Mouse (Mus musculus) stomach, postnatal 0 days (tissue): ENCODE measurements at regions not wholly inside any gene's neighbourhood (a gene's known extent, or its start where the extent isn't known, plus 50 kb on each side); places are given as distances from the start of the nearest gene placed in this dataset.
"Not testable (repeated sequence)": the region's sequence is repeated elsewhere in the genome, so short reads cannot be mapped to it uniquely, and the experiment has no call there.

Experiments
- ATAC-seq: fragments of 200-750 bp; cut with Nextera tagmentation; 2 replicates; pipeline ENCODE4 v1.8.0; 2017; ENCODE audit not compliant: low FRiP score, low TSS enrichment
- DNase-seq: peaks from one replicate; pipeline ENCODE4 v3.0.0-alpha.2; 2016; ENCODE audit warnings: low spot score
- H3K27ac ChIP-seq: fragments of 300-500 bp; sonication (generic); replicated peaks from 2 replicates; pipeline ENCODE4 v1.5.1; 2014; ENCODE audit warnings: mild to moderate bottlenecking, control low read depth
- H3K27me3 ChIP-seq: fragments of 300-500 bp; sonication (generic); 2 replicates; pipeline ENCODE4 v1.6.1; 2014; ENCODE audit warnings: low read length; ENCODE audit not compliant: control insufficient read depth, insufficient read depth
- H3K36me3 ChIP-seq: fragments of 300-500 bp; sonication (generic); 2 replicates; pipeline ENCODE4 v1.6.1; 2014; ENCODE audit warnings: low read length, mixed read lengths; ENCODE audit not compliant: control insufficient read depth, insufficient read depth
- H3K4me1 ChIP-seq: fragments of 300-500 bp; sonication (generic); replicated peaks from 2 replicates; pipeline ENCODE4 v1.6.1; 2014; ENCODE audit warnings: antibody characterized with exemption; ENCODE audit not compliant: control insufficient read depth, insufficient read depth
- H3K4me2 ChIP-seq: fragments of 300-500 bp; sonication (generic); replicated peaks from 2 replicates; pipeline ENCODE4 v1.6.1; 2014; ENCODE audit warnings: low read depth, mild to moderate bottlenecking, control low read depth, moderate library complexity
- H3K4me3 ChIP-seq: fragments of 300-500 bp; sonication (generic); 2 replicates; pipeline ENCODE4 v1.5.1; 2014; ENCODE audit warnings: low read depth, low read length, control low read depth
- H3K9ac ChIP-seq: fragments of 300-500 bp; sonication (generic); 2 replicates; pipeline ENCODE4 v1.6.1; 2014; ENCODE audit warnings: mild to moderate bottlenecking, low read length, control low read depth, mixed read lengths
- H3K9me3 ChIP-seq: fragments of 300-500 bp; sonication (generic); 2 replicates; pipeline ENCODE4 v1.6.1; 2016; ENCODE audit warnings: low read length; ENCODE audit not compliant: control insufficient read depth
- CTCF ChIP-seq: IDR thresholded peaks from 2 replicates; pipeline ENCODE4 v1.5.1; 2016; ENCODE audit warnings: antibody characterized with exemption, low read depth, mild to moderate bottlenecking, moderate library complexity
- EP300 ChIP-seq: optimal IDR thresholded peaks from 2 replicates; pipeline ENCODE3; 2016; ENCODE audit warnings: antibody characterized with exemption
- WGBS: fragments of 180-500 bp; shearing (Covaris S2); extraction: QIAGEN DNeasy Blood & Tissue Kit; methylation state at CpG from one replicate; pipeline ENCODE4 v1.1.7; 2014; 5-methylcytosine and 5-hydroxymethylcytosine counted together

DNA sequence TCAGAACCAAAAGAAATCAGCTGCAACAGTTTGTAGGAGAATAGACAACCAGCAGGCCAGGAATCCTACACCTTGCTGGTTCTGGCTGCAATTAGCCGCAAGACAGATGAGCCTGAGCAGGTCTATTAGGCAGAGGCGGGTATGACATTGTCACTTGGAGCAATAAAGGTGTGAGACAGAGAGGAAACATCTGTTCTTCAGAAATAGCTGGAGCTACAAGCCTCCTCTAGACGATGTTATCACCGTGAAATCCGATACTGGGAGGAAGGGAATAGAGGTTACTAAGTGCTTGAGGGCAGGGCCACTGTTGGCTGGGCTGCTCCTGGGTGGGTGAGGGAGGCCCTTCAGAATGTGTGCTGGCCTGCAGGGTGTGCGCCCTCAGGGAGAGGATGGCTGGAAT, 135.8 kb upstream of the Sulf2 start:
- H3K27ac ChIP-seq: no peak overlapping the region

GRCm38 (mm10) chr2:166290826-166291225, 135.4 kb upstream of the Sulf2 start:
- H3K27ac ChIP-seq: no peak overlapping the region
- no peak for ATAC-seq
- no peaks in the 10 kb centered on the region for H3K4me1 ChIP-seq
- no peaks in the 10 kb centered on the region for H3K36me3 ChIP-seq
- 0 out of 2 replicates have a peak, but pooled peaks cover 2% of the 10 kb centered on the region for H3K27me3 ChIP-seq
- no peak overlapping the region for H3K4me2 ChIP-seq
- WGBS: 49% methylated on average over 9 of the region's 9 CpGs
- no peak overlapping the region for H3K4me3 ChIP-seq
- no peak overlapping the region for H3K9ac ChIP-seq
- no peak for DNase-seq
- TF ChIP-seq CTCF: no peak
- no peak for TF ChIP-seq EP300
- H3K9me3 ChIP-seq: no peaks in the 10 kb centered on the region

More for the DNA sequence above, 135.8 kb upstream of the Sulf2 start:
- Histone ChIP-seq H3K4me2 (0 out of 2 replicates have a peak overlapping the region, but pooled peaks have one; percentile 14), H3K4me1 (no peaks in the 10 kb centered on the region), H3K9me3 (no peaks in the 10 kb centered on the region), H3K27me3 (0 out of 2 replicates have a peak, but pooled peaks cover 2% of the 10 kb centered on the region), H3K4me3 (no peak overlapping the region), H3K9ac (0 out of 2 replicates have a peak overlapping the region, but pooled peaks have one; percentile 4), H3K36me3 (no peaks in the 10 kb centered on the region)
- ATAC-seq (peak; percentile 43), DNase-seq (peak; percentile 28)
- no peak for TF ChIP-seq EP300
- TF ChIP-seq CTCF: no peak
- 30% methylated on average over 6 of the region's 6 CpGs for WGBS

GRCm38 (mm10) chr2:166289198-166289597, 133.7 kb upstream of the Sulf2 start:
- WGBS: 73% methylated on average over 6 of the region's 6 CpGs
- no peak overlapping the region for H3K4me2 ChIP-seq
- H3K27ac ChIP-seq: no peak overlapping the region
- H3K27me3 ChIP-seq: no peaks in the 10 kb centered on the region
- H3K9ac ChIP-seq: no peak overlapping the region
- no peak for TF ChIP-seq CTCF
- TF ChIP-seq EP300: no peak
- ATAC-seq (no peak), DNase-seq (no peak)
- H3K4me3 ChIP-seq: no peak overlapping the region
- no peaks in the 10 kb centered on the region for H3K9me3 ChIP-seq
- no peaks in the 10 kb centered on the region for H3K36me3 ChIP-seq
- no peaks in the 10 kb centered on the region for H3K4me1 ChIP-seq

GRCm38 (mm10) chr2:166281137-166281536, 125.7 kb upstream of the Sulf2 start:
- not testable (repeated sequence) for H3K9ac ChIP-seq, H3K27me3 ChIP-seq, H3K9me3 ChIP-seq, H3K36me3 ChIP-seq, DNase-seq, H3K4me1 ChIP-seq, H3K4me2 ChIP-seq, H3K4me3 ChIP-seq
- H3K27ac ChIP-seq: peak overlapping the region; percentile 58; the same call in 1 of the 2 replicates
- 0 out of 2 replicates have a peak, but pooled peaks have one; percentile 17 for ATAC-seq
- WGBS: no CpG with 5 or more reads among the region's 5 CpGs

DNA sequence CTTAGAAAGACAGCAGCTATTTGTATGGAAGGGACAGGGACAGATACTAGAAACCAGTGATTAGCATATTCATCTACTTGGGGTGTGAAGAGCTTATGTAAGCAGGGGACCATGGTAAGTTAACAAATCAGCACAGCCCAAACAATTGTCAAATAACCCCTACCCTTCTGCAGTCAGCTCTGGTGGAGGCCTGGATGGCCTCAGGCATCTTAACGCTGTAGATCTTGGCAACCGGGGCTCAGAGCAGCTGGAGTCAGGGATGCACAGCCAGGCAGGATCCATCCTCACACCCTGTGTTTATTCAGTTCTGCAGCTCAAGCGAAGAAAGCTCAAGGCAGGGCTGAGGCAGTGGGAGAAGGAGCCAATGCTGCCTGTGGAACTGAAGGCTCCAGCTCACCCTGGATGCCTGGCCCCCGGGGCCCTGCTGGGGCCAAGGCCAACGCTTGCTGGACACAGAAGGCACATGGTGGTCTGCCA, 125.2 kb upstream of the Sulf2 start:
- DNase-seq: no peak
- H3K4me3 ChIP-seq: no peak overlapping the region
- H3K9me3 ChIP-seq: no peaks in the 10 kb centered on the region
- no peaks in the 10 kb centered on the region for H3K27me3 ChIP-seq
- no peak overlapping the region for H3K4me2 ChIP-seq
- TF ChIP-seq EP300 (no peak), CTCF (no peak)
- peak; percentile 62; the same call in 1 of the 2 replicates for ATAC-seq
- H3K9ac ChIP-seq: no peak overlapping the region
- no peaks in the 10 kb centered on the region for H3K36me3 ChIP-seq
- WGBS: 31% methylated on average over 5 of the region's 5 CpGs
- no peaks in the 10 kb centered on the region for H3K4me1 ChIP-seq
- H3K27ac ChIP-seq: peak overlapping the region; percentile 58; the same call in 1 of the 2 replicates

- H3K9me3 ChIP-seq: no peaks in the 10 kb centered on the region
- H3K27ac ChIP-seq: no peak overlapping the region; the same call in 1 of the 2 replicates
- no peak for TF ChIP-seq CTCF
- no peak for TF ChIP-seq EP300
- H3K4me2 ChIP-seq: no peak overlapping the region
- no peak overlapping the region for H3K4me3 ChIP-seq
- H3K27me3 ChIP-seq: no peaks in the 10 kb centered on the region
- DNase-seq (no peak), ATAC-seq (no peak)
- no peaks in the 10 kb centered on the region for H3K36me3 ChIP-seq
- no peaks in the 10 kb centered on the region for H3K4me1 ChIP-seq
- 80% methylated on average over 15 of the region's 15 CpGs for WGBS
- no peak overlapping the region for H3K9ac ChIP-seq
Observed at GRCm38 (mm10) chr2:166279676-166280075, 124.2 kb upstream of the Sulf2 start.
